Mouse (Mus musculus) cerebellum, adult 11-12 months (tissue): ENCODE measurements at regions not wholly inside any gene's neighbourhood (a gene's known extent, or its start where the extent isn't known, plus 50 kb on each side); places are given as distances from the start of the nearest gene placed in this dataset.

Source experiments
- DNase-seq: peaks from one replicate; pipeline ENCODE4 v3.0.0; 2022

- no peak for DNase-seq
These were observed 369.6 kb downstream of the Sorl1 start for GRCm38 (mm10) chr9:41754434-41755002.

- no peak for DNase-seq
These were observed 378.0 kb downstream of the Sorl1 start for GRCm38 (mm10) chr9:41745979-41746647.

GRCm38 (mm10) chr9:41741500-41741899 is 382.6 kb downstream of the Sorl1 start:
- no peak for DNase-seq

GRCm38 (mm10) chr9:41740536-41740935 is 383.6 kb downstream of the Sorl1 start:
- DNase-seq: no peak

- no peak for DNase-seq
These were observed 386.4 kb downstream of the Sorl1 start for GRCm38 (mm10) chr9:41737671-41738070.

- DNase-seq: no peak
These were observed 387.2 kb downstream of the Sorl1 start for GRCm38 (mm10) chr9:41736881-41737280.

- DNase-seq: no peak
These were observed 387.8 kb downstream of the Sorl1 start for GRCm38 (mm10) chr9:41736234-41736859.

GRCm38 (mm10) chr9:41735448-41736233 is 388.5 kb downstream of the Sorl1 start:
- DNase-seq: peak; percentile 31

GRCm38 (mm10) chr9:41734925-41735447 is 389.1 kb downstream of the Sorl1 start:
- no peak for DNase-seq

- no peak for DNase-seq
These were observed 402.5 kb downstream of the Sorl1 start for GRCm38 (mm10) chr9:41721609-41722008.

- no peak for DNase-seq
These were observed 408.9 kb downstream of the Sorl1 start for GRCm38 (mm10) chr9:41715231-41715630.

- no peak for DNase-seq
These were observed 418.1 kb downstream of the Sorl1 start for GRCm38 (mm10) chr9:41705972-41706371.

GRCm38 (mm10) chr9:41705461-41705903 is 418.6 kb downstream of the Sorl1 start:
- no peak for DNase-seq

GRCm38 (mm10) chr9:41703091-41703490 is 421.0 kb downstream of the Sorl1 start:
- DNase-seq: no peak

GRCm38 (mm10) chr9:41700683-41701082 is 423.4 kb downstream of the Sorl1 start:
- DNase-seq: no peak

GRCm38 (mm10) chr9:41699031-41699430 is 425.1 kb downstream of the Sorl1 start:
- DNase-seq: no peak

- peak; percentile 7 for DNase-seq
These were observed 426.3 kb downstream of the Sorl1 start for GRCm38 (mm10) chr9:41697611-41698467.

GRCm38 (mm10) chr9:41697160-41697559 is 426.9 kb downstream of the Sorl1 start:
- no peak for DNase-seq

- no peak for DNase-seq
These were observed 441.2 kb downstream of the Sorl1 start for GRCm38 (mm10) chr9:41682911-41683310.

GRCm38 (mm10) chr9:41675656-41676055 is 448.4 kb downstream of the Sorl1 start:
- no peak for DNase-seq

GRCm38 (mm10) chr9:41672958-41673357 is 451.1 kb downstream of the Sorl1 start:
- no peak for DNase-seq

- no peak for DNase-seq
These were observed 455.4 kb downstream of the Sorl1 start for GRCm38 (mm10) chr9:41668741-41669140.
